Mouse (Mus musculus): ENCODE measurements around the gene Olfr1393. TPM values are rescaled to one million over a fixed set of nuclear protein-coding genes. Genes with fewer than 3 reads are reported as not detected.

Olfr1393 gene
- not detected in 2 replicates for polyA plus RNA-seq (2015; fragmentation: Nextera tagmentation; extraction: Ambion mirVana)

- H3K4me2 ChIP-seq = no peak within 1 kb of the TSS
- H3K4me3 ChIP-seq (replicated peaks) = no peak within 1 kb of the TSS
- ATAC-seq (replicated peaks; ENCODE audit: low FRiP score) = no peak
- H3K9ac ChIP-seq = no peak within 1 kb of the TSS
- no peaks in the 10 kb centered on the region for H3K9me3 ChIP-seq (replicated peaks)
- no peak within 1 kb of the TSS for H3K27ac ChIP-seq
- WGBS = 70% methylated on average over 3 of the region's 3 CpGs
- H3K36me3 ChIP-seq = no peaks in the 10 kb centered on the region
- H3K4me1 ChIP-seq = no peaks in the 10 kb centered on the region
- H3K27me3 ChIP-seq = no peaks in the 10 kb centered on the region
These were observed at the start of gene Olfr1393 for GRCm38 (mm10) chr11:49278222-49278621. Gene Olfr1393 (plus strand): TSS chr11:49278304.

GRCm38 (mm10) chr11:49232781-49233180 is 45.3 kb upstream of the Olfr1393 start:
- Histone ChIP-seq H3K27ac (no peak overlapping the region), H3K4me3 (replicated peaks) (no peak overlapping the region), H3K36me3 (no peaks in the 10 kb centered on the region), H3K9ac (no peak overlapping the region), H3K4me1 (no peaks in the 10 kb centered on the region), H3K27me3 (no peaks in the 10 kb centered on the region), H3K9me3 (replicated peaks) (no peaks in the 10 kb centered on the region), H3K4me2 (no peak overlapping the region)
- 67% methylated on average over 3 of the region's 3 CpGs for whole genome bisulfite sequencing
- no peak for ATAC-seq (replicated peaks; ENCODE audit: low FRiP score)

- no peak overlapping the region for H3K4me2 ChIP-seq
- no peak overlapping the region for H3K9ac ChIP-seq
- 67% methylated on average over 3 of the region's 3 CpGs for WGBS
- H3K36me3 ChIP-seq = no peaks in the 10 kb centered on the region
- no peak overlapping the region for H3K27ac ChIP-seq
- 0 out of 2 replicates have a peak, but pooled peaks cover 3% of the 10 kb centered on the region for H3K9me3 ChIP-seq (replicated peaks)
- no peak overlapping the region for H3K4me3 ChIP-seq (replicated peaks)
- no peaks in the 10 kb centered on the region for H3K27me3 ChIP-seq
- no peaks in the 10 kb centered on the region for H3K4me1 ChIP-seq
- no peak for ATAC-seq (replicated peaks; ENCODE audit: low FRiP score)
These were observed 42.5 kb upstream of the Olfr1393 start for GRCm38 (mm10) chr11:49235459-49236207.

- no peak overlapping the region for H3K9ac ChIP-seq
- no peaks in the 10 kb centered on the region for H3K36me3 ChIP-seq
- H3K27me3 ChIP-seq = no peaks in the 10 kb centered on the region
- WGBS = 77% methylated on average over 1 of the region's 1 CpGs
- 0 out of 2 replicates have a peak, but pooled peaks cover 3% of the 10 kb centered on the region for H3K9me3 ChIP-seq (replicated peaks)
- no peak for ATAC-seq (replicated peaks; ENCODE audit: low FRiP score)
- no peak overlapping the region for H3K27ac ChIP-seq
- H3K4me1 ChIP-seq = no peaks in the 10 kb centered on the region
- no peak overlapping the region for H3K4me2 ChIP-seq
- no peak overlapping the region for H3K4me3 ChIP-seq (replicated peaks)
These were observed 41.2 kb upstream of the Olfr1393 start for GRCm38 (mm10) chr11:49236891-49237290.

- WGBS = 64% methylated on average over 2 of the region's 2 CpGs
- no peak for ATAC-seq (replicated peaks; ENCODE audit: low FRiP score)
- H3K27ac ChIP-seq = no peak overlapping the region
These were observed 40.6 kb upstream of the Olfr1393 start for GRCm38 (mm10) chr11:49237532-49237931.

GRCm38 (mm10) chr11:49240310-49240709 is 37.8 kb upstream of the Olfr1393 start:
- Histone ChIP-seq H3K4me3 (replicated peaks) (no peak overlapping the region), H3K36me3 (no peaks in the 10 kb centered on the region), H3K27me3 (no peaks in the 10 kb centered on the region), H3K9ac (no peak overlapping the region), H3K4me2 (no peak overlapping the region), H3K27ac (no peak overlapping the region), H3K4me1 (peaks cover 16% of the 10 kb centered on the region), H3K9me3 (replicated peaks) (0 out of 2 replicates have a peak, but pooled peaks cover 3% of the 10 kb centered on the region)
- WGBS = 82% methylated on average over 1 of the region's 1 CpGs
- no peak for ATAC-seq (replicated peaks; ENCODE audit: low FRiP score)

More at GRCm38 (mm10) chr11:49237532-49237931, 40.6 kb upstream of the Olfr1393 start:
- H3K36me3 ChIP-seq = no peaks in the 10 kb centered on the region
- H3K27me3 ChIP-seq = no peaks in the 10 kb centered on the region
- no peaks in the 10 kb centered on the region for H3K4me1 ChIP-seq
- no peak overlapping the region for H3K4me3 ChIP-seq (replicated peaks)
- 0 out of 2 replicates have a peak, but pooled peaks cover 3% of the 10 kb centered on the region for H3K9me3 ChIP-seq (replicated peaks)
- no peak overlapping the region for H3K9ac ChIP-seq
- H3K4me2 ChIP-seq = no peak overlapping the region

GRCm38 (mm10) chr11:49240874-49241273 is 37.2 kb upstream of the Olfr1393 start:
- Histone ChIP-seq H3K27ac (no peak overlapping the region), H3K4me2 (no peak overlapping the region), H3K9me3 (replicated peaks) (0 out of 2 replicates have a peak, but pooled peaks cover 3% of the 10 kb centered on the region), H3K4me1 (peaks cover 21% of the 10 kb centered on the region), H3K4me3 (replicated peaks) (no peak overlapping the region), H3K27me3 (no peaks in the 10 kb centered on the region), H3K36me3 (no peaks in the 10 kb centered on the region), H3K9ac (no peak overlapping the region)
- no peak for ATAC-seq (replicated peaks; ENCODE audit: low FRiP score)
- 80% methylated on average over 4 of the region's 4 CpGs for WGBS

GRCm38 (mm10) chr11:49241471-49241870 is 36.6 kb upstream of the Olfr1393 start:
- Histone ChIP-seq H3K4me3 (replicated peaks) (no peak overlapping the region), H3K27ac (peak overlapping the region; percentile 64), H3K9me3 (replicated peaks) (0 out of 2 replicates have a peak, but pooled peaks cover 3% of the 10 kb centered on the region), H3K4me1 (peaks cover 27% of the 10 kb centered on the region), H3K9ac (no peak overlapping the region), H3K27me3 (no peaks in the 10 kb centered on the region), H3K4me2 (no peak overlapping the region), H3K36me3 (no peaks in the 10 kb centered on the region)
- 78% methylated on average over 1 of the region's 1 CpGs for WGBS
- ATAC-seq (replicated peaks; ENCODE audit: low FRiP score) = no peak

GRCm38 (mm10) chr11:49242944-49243626 is 35.0 kb upstream of the Olfr1393 start:
- Histone ChIP-seq H3K27ac (peak overlapping the region; percentile 95), H3K27me3 (no peaks in the 10 kb centered on the region), H3K4me1 (peaks cover 40% of the 10 kb centered on the region), H3K36me3 (no peaks in the 10 kb centered on the region), H3K9me3 (replicated peaks) (0 out of 2 replicates have a peak, but pooled peaks cover 3% of the 10 kb centered on the region), H3K4me3 (replicated peaks) (peak overlapping the region; percentile 53), H3K4me2 (peak overlapping the region; percentile 67), H3K9ac (peak overlapping the region; percentile 47)
- 23% methylated on average over 11 of the region's 11 CpGs for WGBS
- ATAC-seq (replicated peaks; ENCODE audit: low FRiP score) = no peak

GRCm38 (mm10) chr11:49243727-49244594 is 34.1 kb upstream of the Olfr1393 start, which contains the start of gene Mgat1:
Gene Mgat1 (plus strand): TSS chr11:49244191.
- peak; percentile 95 for ATAC-seq (replicated peaks; ENCODE audit: low FRiP score)
- Histone ChIP-seq H3K36me3 (no peaks in the 10 kb centered on the region), H3K4me3 (replicated peaks) (peak within 1 kb of the TSS; percentile 53), H3K4me2 (peak within 1 kb of the TSS; percentile 67), H3K9ac (peak within 1 kb of the TSS; percentile 47), H3K9me3 (replicated peaks) (0 out of 2 replicates have a peak, but pooled peaks cover 3% of the 10 kb centered on the region), H3K4me1 (peaks cover 48% of the 10 kb centered on the region), H3K27me3 (no peaks in the 10 kb centered on the region), H3K27ac (peak within 1 kb of the TSS; percentile 95)
- under 1% methylated on average over 56 of the region's 60 CpGs for WGBS

GRCm38 (mm10) chr11:49244595-49244930 is 33.5 kb upstream of the Olfr1393 start:
- peak; percentile 0; the same call in 1 of the 2 replicates for ATAC-seq (replicated peaks; ENCODE audit: low FRiP score)
- peaks cover 54% of the 10 kb centered on the region for H3K4me1 ChIP-seq

More at GRCm38 (mm10) chr11:49244595-49244930, 33.5 kb upstream of the Olfr1393 start:
- Histone ChIP-seq H3K27me3 (no peaks in the 10 kb centered on the region), H3K27ac (peak overlapping the region; percentile 95), H3K4me3 (replicated peaks) (peak overlapping the region; percentile 53), H3K4me2 (peak overlapping the region; percentile 67), H3K9me3 (replicated peaks) (0 out of 2 replicates have a peak, but pooled peaks cover 3% of the 10 kb centered on the region), H3K9ac (peak overlapping the region; percentile 47), H3K36me3 (no peaks in the 10 kb centered on the region)
- under 1% methylated on average over 4 of the region's 4 CpGs for WGBS

All from kidney, embryonic 15.5 days (tissue).